Mouse (Mus musculus) CH12.LX (cell line): ENCODE measurements at regions not wholly inside any gene's neighbourhood (a gene's known extent, or its start where the extent isn't known, plus 50 kb on each side); places are given as distances from the start of the nearest gene placed in this dataset.

Source experiments
- DNase-seq: peaks from one replicate; pipeline ENCODE4 v3.0.0-alpha.2; 2013; ENCODE audit errors: extremely low read depth
- H3K27ac ChIP-seq: 2 replicates; pipeline ENCODE4 v1.5.1; 2012; ENCODE audit warnings: low read depth, mild to moderate bottlenecking, control low read depth, moderate library complexity; ENCODE audit not compliant: insufficient read depth
- H3K27me3 ChIP-seq: replicated peaks from 2 replicates; pipeline ENCODE3; 2012; ENCODE audit warnings: inconsistent platforms
- H3K36me3 ChIP-seq, 2 experiments: replicated peaks in 1 of 2; 2 replicates each; pipeline versions ENCODE3 to v1.6.1; 2012; ENCODE audit warnings: inconsistent platforms in 1 of 2, low read length in 1 of 2, mild to moderate bottlenecking in 1 of 2, mixed read lengths in 1 of 2, moderate library complexity in 1 of 2; ENCODE audit not compliant: control insufficient read depth in 1 of 2, insufficient read depth in 1 of 2
- H3K4me1 ChIP-seq, 2 experiments: 2 replicates each; pipeline ENCODE4 v1.6.1; 2012; ENCODE audit warnings: inconsistent platforms in 1 of 2, moderate library complexity in 1 of 2; ENCODE audit not compliant: insufficient read depth in 2 of 2, control insufficient read depth in 1 of 2
- H3K4me2 ChIP-seq: 2 replicates; pipeline ENCODE4 v1.6.1; 2012; ENCODE audit warnings: low read depth, mild to moderate bottlenecking, control low read depth; ENCODE audit not compliant: poor library complexity, insufficient read depth, severe bottlenecking
- H3K4me3 ChIP-seq, 3 experiments: fragments of 150-350 bp in 1 of 3; sonication (generic) in 1 of 3; replicated peaks in 1 of 3; 2 replicates each; pipeline versions ENCODE3 to v1.5.1; 2011 to 2012; ENCODE audit warnings: low read depth in 2 of 3, low read length in 2 of 3, mild to moderate bottlenecking in 2 of 3, moderate library complexity in 2 of 3, control low read depth in 1 of 3, improper control_type of control experiment in 1 of 3, inconsistent platforms in 1 of 3, mixed read lengths in 1 of 3; ENCODE audit not compliant: poor library complexity in 1 of 3
- H3K79me2 ChIP-seq: replicated peaks from 2 replicates; pipeline ENCODE4 v1.6.1; 2012; ENCODE audit warnings: mild to moderate bottlenecking, moderate library complexity; ENCODE audit not compliant: control insufficient read depth, poor library complexity, insufficient read depth, severe bottlenecking; ENCODE audit errors: extremely low read depth
- H3K9ac ChIP-seq: 2 replicates; pipeline ENCODE4 v1.6.1; 2012; ENCODE audit warnings: low read depth, mild to moderate bottlenecking, control low read depth, moderate library complexity; ENCODE audit not compliant: insufficient read depth
- H3K9me3 ChIP-seq: replicated peaks from 2 replicates; pipeline ENCODE3; 2012; ENCODE audit warnings: low read length, inconsistent platforms, mixed read lengths
- BHLHE40 ChIP-seq: IDR thresholded peaks from 2 replicates; pipeline ENCODE4 v1.6.1; 2011; ENCODE audit warnings: mild to moderate bottlenecking, low read depth, low read length, improper control_type of control experiment
- CHD2 ChIP-seq: IDR thresholded peaks from 2 replicates; pipeline ENCODE4 v1.6.1; 2011; ENCODE audit warnings: low read length, improper control_type of control experiment
- CTCF ChIP-seq, 2 experiments: IDR thresholded peaks in 1 of 2; conservative IDR thresholded peaks in 1 of 2; 2 replicates each; pipeline ENCODE4 v1.5.1; 2011 to 2012; ENCODE audit warnings: low read depth in 2 of 2, low read length in 2 of 2, improper control_type of control experiment in 1 of 2, inconsistent platforms in 1 of 2, mild to moderate bottlenecking in 1 of 2, moderate library complexity in 1 of 2
- E2F4 ChIP-seq: IDR thresholded peaks from 2 replicates; pipeline ENCODE4 v1.6.1; 2011; ENCODE audit warnings: low read depth, low read length, improper control_type of control experiment; ENCODE audit not compliant: insufficient replicate concordance
- EP300 ChIP-seq: IDR thresholded peaks from 2 replicates; pipeline ENCODE4 v1.6.1; 2011; ENCODE audit warnings: low read length, improper control_type of control experiment
- ETS1 ChIP-seq: conservative IDR thresholded peaks from 2 replicates; pipeline ENCODE4 v1.6.1; 2012; ENCODE audit warnings: low read depth, mild to moderate bottlenecking, inconsistent platforms, low read length, improper control_type of control experiment, moderate library complexity
- GABPA ChIP-seq: IDR thresholded peaks from 2 replicates; pipeline ENCODE4 v1.6.1; 2012; ENCODE audit warnings: low read depth, low read length, improper control_type of control experiment, inconsistent platforms; ENCODE audit not compliant: insufficient replicate concordance
- HCFC1 ChIP-seq: IDR thresholded peaks from 2 replicates; pipeline ENCODE4 v1.6.1; 2012; ENCODE audit warnings: low read depth, mild to moderate bottlenecking, inconsistent platforms, low read length, improper control_type of control experiment
- IRF4 ChIP-seq: IDR thresholded peaks from 2 replicates; pipeline ENCODE4 v1.6.1; 2014; ENCODE audit warnings: low read depth, mild to moderate bottlenecking, inconsistent platforms, low read length, improper control_type of control experiment
- NELFE ChIP-seq: IDR thresholded peaks from 2 replicates; pipeline ENCODE4 v1.6.1; 2011; ENCODE audit warnings: low read depth, low read length, improper control_type of control experiment
- NRF1 ChIP-seq: IDR thresholded peaks from 2 replicates; pipeline ENCODE4 v1.6.1; 2014; ENCODE audit warnings: low read depth, mild to moderate bottlenecking, inconsistent platforms, low read length, improper control_type of control experiment, moderate library complexity
- POLR2A ChIP-seq: IDR thresholded peaks from 2 replicates; pipeline ENCODE4 v1.6.1; 2011; ENCODE audit warnings: low read depth, mild to moderate bottlenecking, improper control_type of control experiment, low read length
- POLR2AphosphoS2 ChIP-seq: IDR thresholded peaks from 2 replicates; pipeline ENCODE4 v1.6.1; 2011; ENCODE audit warnings: low read depth, low read length, improper control_type of control experiment
- RAD21 ChIP-seq: IDR thresholded peaks from 2 replicates; pipeline ENCODE4 v1.6.1; 2011; ENCODE audit warnings: low read depth, mild to moderate bottlenecking, low read length, improper control_type of control experiment, moderate library complexity
- SIN3A ChIP-seq: IDR thresholded peaks from 2 replicates; pipeline ENCODE4 v1.6.1; 2012; ENCODE audit warnings: low read length, improper control_type of control experiment, inconsistent platforms
- SMC3 ChIP-seq: IDR thresholded peaks from 2 replicates; pipeline ENCODE4 v1.6.1; 2011; ENCODE audit warnings: low read depth, low read length, improper control_type of control experiment
- TBP ChIP-seq: conservative IDR thresholded peaks from 2 replicates; pipeline ENCODE4 v1.6.1; 2011; ENCODE audit warnings: low read depth, low read length, improper control_type of control experiment
- TCF12 ChIP-seq: IDR thresholded peaks from 2 replicates; pipeline ENCODE4 v1.6.1; 2014; ENCODE audit warnings: low read depth, mild to moderate bottlenecking, inconsistent platforms, low read length, improper control_type of control experiment
- UBTF ChIP-seq: IDR thresholded peaks from 2 replicates; pipeline ENCODE4 v1.6.1; 2012; ENCODE audit warnings: low read depth, mild to moderate bottlenecking, inconsistent platforms, low read length, improper control_type of control experiment, moderate library complexity
- USF2 ChIP-seq: conservative IDR thresholded peaks from 2 replicates; pipeline ENCODE4 v1.6.1; 2011; ENCODE audit warnings: low read depth, low read length, improper control_type of control experiment
- dilution Hi-C: fragments of 300-500 bp; cut with MboI; formaldehyde crosslinking; loops from 2 replicates; pipeline ENCODE4 v1.14.3; 2020; ENCODE audit warnings: low sequenced_read_pairs; ENCODE audit not compliant: extremely low pct_unique_long_range_greater_than_20kb, extremely low pct_ligation_motif_present
- in situ Hi-C: fragments of 300-500 bp; cut with MboI; formaldehyde crosslinking; loops from 3 replicates; pipeline ENCODE4 v1.14.3; 2019; ENCODE audit warnings: low sequenced_read_pairs, low pct_ligation_motif_present, low pct_unique_long_range_greater_than_20kb, mixed read lengths

DNA sequence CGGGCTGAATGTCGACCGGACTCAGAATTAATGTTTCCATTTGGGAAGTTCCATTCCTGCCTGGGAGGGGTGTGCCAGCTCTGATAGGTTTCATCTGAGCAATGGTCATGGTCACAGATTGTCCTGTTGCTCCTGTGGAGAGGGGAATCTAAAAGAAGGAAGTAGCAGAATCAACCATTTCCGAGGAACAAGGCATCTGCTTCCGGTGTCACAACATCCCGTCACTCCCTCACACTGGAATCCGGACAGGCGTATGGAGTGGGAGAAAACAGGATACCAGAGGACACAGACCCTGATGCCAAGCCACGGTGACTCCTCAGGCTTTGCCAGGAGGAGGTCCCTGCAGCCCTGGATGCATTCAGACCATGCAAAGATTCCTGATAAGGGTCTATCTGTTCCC is 168.0 kb downstream of the Maf start:
- no peak overlapping the region for H3K4me3 ChIP-seq
- TF ChIP-seq CTCF (conservative IDR thresholded peaks at IDR 0.05 in 1 of 2, IDR thresholded peaks at IDR 0.05 in 1 of 2; ENCODE audit: low read depth in 2 of 2, low read length in 2 of 2), result no peak
- TF ChIP-seq TCF12, result no peak
- no peak for TF ChIP-seq NELFE
- TF ChIP-seq IRF4, result no peak
- TF ChIP-seq BHLHE40, result no peak
- no peak for TF ChIP-seq GABPA
- TF ChIP-seq SIN3A, result no peak
- no peak for TF ChIP-seq NRF1
- TF ChIP-seq SMC3, result no peak
- no peak for TF ChIP-seq TBP
- TF ChIP-seq EP300, result no peak
- TF ChIP-seq UBTF, result no peak
- no peak for TF ChIP-seq POLR2A
- no peak for TF ChIP-seq ETS1
- no peak for TF ChIP-seq HCFC1
- TF ChIP-seq RAD21, result no peak
- H3K9ac ChIP-seq, result no peak overlapping the region
- peaks cover 65% of the 10 kb centered on the region for H3K27me3 ChIP-seq
- no peak overlapping the region for H3K4me2 ChIP-seq
- in situ Hi-C loops (no loop called here), dilution Hi-C loops (no loop called here)
- H3K9me3 ChIP-seq, result no peaks in the 10 kb centered on the region
- H3K4me1 ChIP-seq, result 0 out of 4 replicates have a peak, but pooled peaks cover 0 to 5% of the 10 kb centered on the region in 2 experiments
- H3K36me3 ChIP-seq, result no peaks in the 10 kb centered on the region
- H3K27ac ChIP-seq, result no peak overlapping the region
- H3K79me2 ChIP-seq, result no peaks in the 10 kb centered on the region
- DNase-seq, result no peak

DNA sequence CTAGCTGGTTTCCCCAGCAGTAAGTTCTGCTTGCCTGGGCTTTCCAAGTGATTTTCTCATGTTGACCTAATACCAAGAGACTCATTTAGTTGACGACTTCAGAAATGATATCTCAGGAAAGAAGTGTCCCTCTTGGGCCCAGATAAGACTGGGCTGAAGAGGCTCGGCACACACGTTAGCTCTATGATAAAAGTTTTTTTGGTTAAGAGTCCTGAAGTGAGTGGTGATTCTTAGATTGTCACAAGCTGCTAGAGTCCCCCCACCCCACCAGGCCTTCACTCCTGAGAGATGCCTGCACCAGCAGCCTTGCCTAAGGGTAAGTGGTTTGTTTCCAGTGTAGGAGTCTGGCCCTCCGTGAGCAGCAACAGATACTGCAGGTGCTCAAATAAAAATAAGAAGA is 169.4 kb downstream of the Maf start:
- Histone ChIP-seq H3K4me3 (no peak overlapping the region), H3K9ac (no peak overlapping the region), H3K27ac (no peak overlapping the region), H3K79me2 (no peaks in the 10 kb centered on the region), H3K9me3 (no peaks in the 10 kb centered on the region), H3K27me3 (peaks cover 73% of the 10 kb centered on the region), H3K36me3 (no peaks in the 10 kb centered on the region), H3K4me2 (no peak overlapping the region), H3K4me1 (0 out of 4 replicates have a peak, but pooled peaks cover 0 to 5% of the 10 kb centered on the region in 2 experiments)
- dilution Hi-C loops, result no loop called here
- no peak for DNase-seq
- in situ Hi-C loops, result no loop called here
- no peak for TF ChIP-seq CHD2
- no peak for TF ChIP-seq USF2
- no peak for TF ChIP-seq SIN3A
- TF ChIP-seq POLR2AphosphoS2, result no peak
- no peak for TF ChIP-seq TBP
- TF ChIP-seq E2F4, result no peak
